Mouse (Mus musculus): Measurements from ENCODE around the gene Zmynd19. TPM values are rescaled to one million over a fixed set of nuclear protein-coding genes. Genes with fewer than 3 reads are reported as not detected.
"Not testable (repeated sequence)": the region's sequence is repeated elsewhere in the genome, so short reads cannot be mapped to it uniquely, and the experiment has no call there.

Zmynd19 gene
- total RNA-seq, 2 experiments from 2014 or later, result 34.6 to 36.8 TPM

GRCm38 (mm10) chr2:24935057-24935796, 14.4 kb upstream of the Zmynd19 start, which contains the start of gene Arrdc1:
Gene Arrdc1 (minus strand): TSS chr2:24935252.
- peak; percentile 76 to 90 for DNase-seq (ENCODE audit: low spot score in 2 of 2)

GRCm38 (mm10) chr2:24942092-24942491, 7.5 kb upstream of the Zmynd19 start:
- no peak for DNase-seq (ENCODE audit: low spot score in 2 of 2)

- DNase-seq (ENCODE audit: low spot score in 2 of 2), result not testable (repeated sequence)
These were observed 5.3 kb upstream of the Zmynd19 start for GRCm38 (mm10) chr2:24944304-24944703.

- no peak for DNase-seq (ENCODE audit: low spot score in 2 of 2)
These were observed 570 bp downstream of the Zmynd19 start for GRCm38 (mm10) chr2:24950189-24950535.

GRCm38 (mm10) chr2:24952537-24953055, 3.0 kb downstream of the Zmynd19 start:
- DNase-seq (ENCODE audit: low spot score in 2 of 2), result no peak

GRCm38 (mm10) chr2:24960910-24961309, 11.3 kb downstream of the Zmynd19 start:
- DNase-seq (ENCODE audit: low spot score in 2 of 2), result no peak

- peak; percentile 86 to 93 for DNase-seq (ENCODE audit: low spot score in 2 of 2)
These were observed 12.9 kb downstream of the Zmynd19 start, which contains the start of gene Dph7 for GRCm38 (mm10) chr2:24962304-24963000. Gene Dph7 (plus strand): TSS chr2:24962400.

- DNase-seq (ENCODE audit: low spot score in 2 of 2), result no peak
These were observed 20.8 kb downstream of the Zmynd19 start for GRCm38 (mm10) chr2:24970386-24970785.

GRCm38 (mm10) chr2:24974452-24974851, 24.9 kb downstream of the Zmynd19 start:
- DNase-seq (ENCODE audit: low spot score in 2 of 2), result not testable (repeated sequence)

- peak; percentile 93 to 98 for DNase-seq (ENCODE audit: low spot score in 2 of 2)
These were observed 25.5 kb downstream of the Zmynd19 start, which contains the start of gene Mrpl41 for GRCm38 (mm10) chr2:24974906-24975703. Gene Mrpl41 (minus strand): TSS chr2:24975098.

- DNase-seq (ENCODE audit: low spot score in 2 of 2), result peak; percentile 50 to 79
These were observed 26.2 kb downstream of the Zmynd19 start, which contains the start of gene Pnpla7 for GRCm38 (mm10) chr2:24975704-24976297. Gene Pnpla7 (plus strand): TSS chr2:24976033.

GRCm38 (mm10) chr2:24976960-24977359, 27.4 kb downstream of the Zmynd19 start:
- DNase-seq (ENCODE audit: low spot score in 2 of 2), result no peak

- DNase-seq (ENCODE audit: low spot score in 2 of 2), result no peak
These were observed 38.2 kb downstream of the Zmynd19 start for GRCm38 (mm10) chr2:24987762-24988161.

GRCm38 (mm10) chr2:24995332-24995731, 45.7 kb downstream of the Zmynd19 start:
- no peak for DNase-seq (ENCODE audit: low spot score in 2 of 2)

- no peak for DNase-seq (ENCODE audit: low spot score in 2 of 2)
These were observed 46.9 kb downstream of the Zmynd19 start for GRCm38 (mm10) chr2:24996471-24996870.

- DNase-seq (ENCODE audit: low spot score in 2 of 2), result peak; percentile 16 to 40
These were observed 51.1 kb downstream of the Zmynd19 start for GRCm38 (mm10) chr2:25000544-25001235.

- no peak for DNase-seq (ENCODE audit: low spot score in 2 of 2)
These were observed 54.6 kb downstream of the Zmynd19 start for GRCm38 (mm10) chr2:25003946-25004786.

- DNase-seq (ENCODE audit: low spot score in 2 of 2), result no peak
These were observed 57.2 kb downstream of the Zmynd19 start for GRCm38 (mm10) chr2:25006767-25007166.

- no peak for DNase-seq (ENCODE audit: low spot score in 2 of 2)
These were observed 58.7 kb downstream of the Zmynd19 start for GRCm38 (mm10) chr2:25008250-25008649.
